Mouse (Mus musculus): ENCODE results near the gene Morn4.

The Morn4 gene

DNA sequence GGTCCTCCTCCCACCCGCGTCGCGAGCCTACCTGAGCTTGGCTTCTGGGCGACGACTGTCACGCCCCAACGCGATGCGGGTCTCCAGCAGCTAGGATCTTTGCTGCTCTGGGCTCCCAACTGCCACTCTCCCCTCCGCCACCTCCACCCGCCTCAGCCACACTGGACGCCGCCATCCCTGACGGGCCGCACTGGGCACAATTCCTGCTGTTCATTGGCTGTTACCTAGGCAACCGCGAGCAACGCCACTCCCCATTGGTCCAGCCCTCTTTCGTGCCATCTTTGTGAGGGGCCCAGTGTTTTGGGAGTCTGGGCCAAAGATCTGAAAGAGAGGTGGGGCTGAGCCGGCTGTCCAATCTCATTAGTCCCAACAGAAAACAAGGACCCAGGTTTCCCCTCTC is at the start of gene Morn4:
Gene Morn4 (minus strand): TSS at position 192 of the 400 bp plus-strand sequence.
- peak; percentile 88 to 90 for DNase-seq (ENCODE audit: low spot score in 2 of 2)

DNA sequence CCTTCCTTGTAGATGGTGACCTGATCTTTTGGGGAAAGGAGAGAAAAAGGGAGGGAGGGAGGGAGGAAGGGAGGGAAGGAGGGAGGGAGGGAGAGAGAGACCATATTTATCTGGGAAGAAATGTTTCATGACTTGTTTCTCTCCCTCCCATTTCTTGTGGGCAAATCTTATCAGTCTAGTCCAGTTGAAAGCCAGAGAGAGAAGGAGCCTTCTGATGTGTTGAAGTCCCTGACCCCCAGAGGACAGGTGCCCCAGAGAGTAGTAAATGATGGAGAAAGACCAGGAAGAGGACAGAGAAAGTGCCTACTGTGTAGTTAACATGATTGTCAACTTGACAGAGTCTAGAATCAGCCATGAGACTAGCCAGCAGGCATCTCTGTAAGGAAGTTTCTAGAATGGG is 48.9 kb upstream of the Morn4 start:
- no peak for DNase-seq (ENCODE audit: low spot score in 2 of 2)

DNA sequence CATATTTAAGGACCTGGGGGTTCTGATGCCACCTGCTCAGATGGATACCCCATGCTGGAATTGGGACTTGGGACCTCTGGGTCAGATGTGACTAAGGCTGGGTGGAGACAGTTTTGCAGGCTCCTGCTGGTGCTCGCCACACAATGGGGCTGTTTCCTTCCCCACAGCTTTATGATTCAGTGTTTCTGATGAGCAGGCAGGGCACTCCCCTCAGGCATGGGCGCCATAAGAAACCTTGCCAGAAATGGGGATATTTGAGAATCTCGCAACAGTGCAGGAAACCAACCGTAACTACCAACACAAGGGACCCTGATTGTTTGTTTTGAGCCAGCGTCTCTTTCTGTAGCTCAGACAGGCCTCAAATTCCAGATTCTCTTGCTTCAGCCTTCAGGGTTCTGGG is 44.9 kb upstream of the Morn4 start:
- DNase-seq (ENCODE audit: low spot score in 2 of 2), result no peak

DNA sequence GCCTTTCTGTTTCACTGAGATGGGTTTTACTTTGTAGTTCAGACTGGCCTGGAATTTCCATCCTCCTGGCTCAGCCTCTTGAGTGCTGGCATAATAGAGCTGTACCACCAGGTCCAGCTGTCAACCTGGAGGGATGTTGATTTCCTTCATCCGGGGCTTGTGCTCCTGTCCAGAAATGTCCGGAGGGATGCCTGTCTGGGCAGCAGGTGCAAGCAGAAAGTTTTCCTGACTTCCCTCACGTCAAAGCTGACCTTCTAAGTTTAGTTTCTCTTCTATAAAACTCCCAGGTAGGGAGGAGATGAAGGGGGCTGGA is 44.1 kb upstream of the Morn4 start:
- DNase-seq (ENCODE audit: low spot score in 2 of 2), result no peak

DNA sequence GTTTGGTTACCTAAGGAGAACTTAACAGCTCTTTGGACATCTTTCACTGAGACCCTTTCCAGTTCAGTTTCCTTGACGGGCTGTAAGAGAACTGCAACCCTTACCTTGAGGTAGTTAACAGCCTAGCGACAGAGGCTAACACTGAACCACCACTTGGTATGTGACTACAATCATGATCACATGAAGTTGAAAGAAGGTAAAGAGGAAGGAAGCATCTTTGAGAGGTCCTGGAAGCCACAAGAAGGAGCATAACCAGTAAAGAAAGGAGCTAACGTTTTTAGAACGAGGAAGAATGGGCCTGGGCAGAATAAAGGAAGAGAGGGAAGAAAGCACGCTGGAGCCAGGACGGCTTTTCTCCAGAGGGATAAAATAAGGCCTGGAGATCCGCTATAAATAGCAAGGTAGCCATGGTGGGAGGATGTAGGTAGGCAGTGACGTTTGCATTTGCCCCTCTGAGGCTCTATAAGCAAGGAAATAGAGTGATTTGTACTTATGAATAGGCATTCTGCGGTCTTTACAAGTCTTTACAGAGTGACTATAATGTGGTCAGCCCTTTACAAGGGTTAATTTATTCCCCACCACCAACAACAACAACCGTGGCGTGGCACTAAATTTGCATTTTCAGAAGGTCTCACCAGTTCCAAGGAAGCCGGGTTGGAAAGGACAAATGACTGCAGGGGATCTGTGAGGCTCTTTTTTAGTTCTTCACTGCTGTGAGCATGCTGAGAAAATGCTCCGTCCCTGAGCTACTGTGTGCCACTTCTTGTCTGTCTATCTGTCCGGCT is 43.5 kb upstream of the Morn4 start:
- no peak for DNase-seq (ENCODE audit: low spot score in 2 of 2)

DNA sequence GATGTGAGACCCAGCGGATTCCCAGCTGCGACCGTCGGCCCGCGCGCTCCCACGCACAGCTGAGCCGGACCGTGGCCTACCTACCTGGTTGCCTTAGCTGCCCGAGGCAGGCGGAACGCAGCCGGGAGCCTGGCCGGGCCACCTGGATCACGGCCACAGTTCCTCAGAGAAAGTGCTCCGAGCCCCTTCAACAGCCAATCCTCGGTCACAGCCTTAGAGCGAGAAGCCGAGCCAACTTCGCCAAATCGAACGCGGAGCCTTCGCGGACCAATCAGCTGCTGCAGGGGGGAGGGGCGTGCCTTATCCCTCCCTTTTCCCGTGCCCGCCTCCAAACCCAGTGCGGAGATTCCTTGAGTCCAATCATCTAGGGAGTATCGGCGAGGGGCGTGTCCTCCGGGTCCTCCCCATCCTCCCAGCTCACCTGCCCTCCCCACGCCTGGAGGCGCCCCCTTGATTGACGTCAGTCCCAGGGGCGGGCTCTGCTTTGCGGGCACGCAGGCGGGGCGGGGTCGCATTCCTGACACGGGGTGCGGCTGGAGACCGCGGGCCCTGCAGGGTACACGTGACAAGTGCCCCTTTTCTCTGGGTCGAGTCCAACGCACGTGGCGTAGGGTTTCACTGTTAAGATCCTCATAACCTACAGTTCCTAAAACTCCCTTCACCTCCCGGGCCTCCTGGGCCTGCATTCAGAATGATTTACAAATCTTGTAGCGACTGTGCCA is 42.8 kb upstream of the Morn4 start, which contains the start of gene Avpi1:
Gene Avpi1 (minus strand): TSS at position 273 of the 722 bp plus-strand sequence.
- peak; percentile 98 for DNase-seq (ENCODE audit: low spot score in 2 of 2)

DNA sequence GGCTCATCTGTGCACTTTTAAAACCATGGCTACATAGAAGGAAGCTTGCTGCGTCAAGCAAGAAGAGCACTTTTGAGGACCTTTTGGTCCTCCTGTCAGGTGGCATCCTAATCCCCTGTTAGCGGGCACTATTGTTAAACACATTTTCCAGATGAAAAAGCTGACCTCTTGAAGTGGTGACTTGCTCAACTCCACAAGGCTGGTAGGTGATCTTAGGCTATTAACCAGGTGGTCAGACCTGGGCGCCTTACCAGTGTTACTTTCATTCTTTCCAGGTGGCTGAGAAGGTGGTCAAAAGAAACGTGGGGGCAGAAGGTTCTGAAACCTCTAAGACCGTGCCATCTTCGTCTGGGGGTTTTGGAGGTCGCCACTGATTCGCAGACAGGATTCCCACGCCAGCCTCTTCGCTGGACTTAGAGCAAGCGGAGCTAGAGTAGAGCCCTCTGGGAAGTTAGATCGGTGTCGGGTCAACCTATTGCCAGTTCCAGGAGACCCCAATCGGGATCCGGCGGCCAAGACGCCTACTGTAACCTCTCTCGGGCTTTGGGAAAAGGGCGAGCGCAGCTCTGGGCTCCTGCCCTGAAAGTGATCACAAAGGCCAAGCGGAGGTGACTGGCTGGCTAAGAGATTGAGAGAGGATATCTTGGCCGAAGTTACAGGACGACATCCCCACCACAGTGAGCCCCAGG is 42.0 kb upstream of the Morn4 start:
- DNase-seq (ENCODE audit: low spot score in 2 of 2), result no peak

DNA sequence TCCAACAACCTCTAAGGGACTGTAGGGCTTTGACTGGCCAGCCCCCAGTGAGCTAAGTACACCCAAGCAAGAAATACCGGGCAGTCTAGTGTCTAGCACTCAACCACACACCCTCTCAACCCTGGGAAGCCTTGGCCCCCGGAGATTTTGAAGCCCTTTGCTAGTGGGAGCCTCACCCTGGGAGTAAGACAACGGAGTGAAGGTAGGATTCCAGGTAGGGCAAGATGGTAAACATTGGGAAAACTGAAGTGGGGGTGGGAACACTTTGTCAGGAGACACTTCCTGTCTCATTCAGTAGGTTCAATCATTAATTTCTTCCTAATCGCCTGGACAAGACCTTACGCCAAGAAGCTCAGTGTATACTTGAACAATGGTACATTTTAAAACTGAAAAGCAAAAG is 40.9 kb upstream of the Morn4 start:
- DNase-seq (ENCODE audit: low spot score in 2 of 2), result no peak

DNA sequence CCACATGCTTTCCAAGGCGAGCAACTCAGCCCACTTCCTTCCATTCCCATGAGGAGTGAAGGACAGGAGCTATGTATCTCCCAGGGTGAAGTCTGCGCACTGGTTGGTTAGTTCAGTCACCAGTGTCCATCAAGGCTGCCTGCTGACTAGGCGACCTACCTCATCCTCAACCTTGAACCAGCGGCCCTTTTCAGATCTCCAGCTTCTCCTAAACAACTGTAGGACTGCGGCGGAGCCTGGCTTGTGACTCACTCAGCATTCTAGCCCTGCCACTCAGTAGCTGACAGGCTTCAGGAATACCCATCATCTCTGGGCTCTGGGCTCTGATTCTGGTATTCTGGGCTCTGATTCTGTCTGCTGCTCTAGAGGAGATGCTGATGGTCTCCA is 40.1 kb upstream of the Morn4 start:
- DNase-seq (ENCODE audit: low spot score in 2 of 2), result no peak

DNA sequence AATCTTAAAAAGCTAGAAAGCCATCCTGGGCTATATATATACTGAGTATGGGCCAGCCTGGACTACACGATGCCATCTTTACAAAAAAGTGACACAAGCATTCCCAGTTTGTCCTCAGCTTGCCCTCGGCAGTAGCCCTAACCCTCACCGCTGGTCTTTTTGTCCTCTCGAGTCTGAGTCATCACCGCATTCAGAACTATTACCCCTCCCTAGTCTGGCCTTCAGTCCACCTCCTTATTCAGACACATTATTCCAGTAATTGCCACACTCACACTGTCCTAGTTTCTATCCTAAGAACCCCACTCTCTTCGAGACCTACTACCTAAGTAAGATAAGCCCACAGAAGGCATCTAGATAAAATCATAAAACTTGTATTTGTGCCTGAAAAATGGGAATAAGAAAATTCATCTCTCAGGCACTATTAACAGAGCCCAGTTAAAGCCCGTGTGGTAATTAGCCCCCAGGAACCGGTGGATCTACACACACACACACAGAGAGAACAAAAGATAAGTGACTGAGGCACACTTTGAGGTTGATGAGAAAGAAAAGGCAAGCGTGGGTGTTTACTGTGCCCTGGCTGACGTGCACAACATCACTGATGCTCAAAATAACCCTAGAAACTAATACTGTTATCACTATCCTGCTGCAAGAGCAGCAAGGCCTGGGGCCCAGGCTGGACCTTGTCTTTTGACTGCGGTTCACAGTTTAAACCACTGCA is 39.5 kb upstream of the Morn4 start:
- no peak for DNase-seq (ENCODE audit: low spot score in 2 of 2)

DNA sequence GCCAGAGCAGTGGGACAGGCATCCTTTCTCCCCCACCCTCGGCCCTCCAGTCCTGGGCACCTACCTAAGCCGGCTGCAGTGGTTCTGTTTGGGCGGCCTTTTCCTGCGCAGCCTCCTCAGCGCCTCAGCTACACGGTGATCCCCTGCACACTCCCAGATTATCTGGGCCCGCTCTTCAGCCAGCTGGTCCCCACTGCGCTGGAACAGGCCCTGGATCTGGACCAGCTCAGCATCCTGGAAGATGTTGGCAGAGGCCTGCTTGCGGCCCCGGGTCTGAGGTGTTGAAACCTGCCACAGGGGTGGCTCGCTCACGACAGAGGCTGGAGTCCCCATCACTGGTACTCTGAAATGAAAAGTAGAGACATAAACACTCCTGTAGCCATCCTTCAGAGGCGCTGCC is 38.5 kb upstream of the Morn4 start:
- no peak for DNase-seq (ENCODE audit: low spot score in 2 of 2)

DNA sequence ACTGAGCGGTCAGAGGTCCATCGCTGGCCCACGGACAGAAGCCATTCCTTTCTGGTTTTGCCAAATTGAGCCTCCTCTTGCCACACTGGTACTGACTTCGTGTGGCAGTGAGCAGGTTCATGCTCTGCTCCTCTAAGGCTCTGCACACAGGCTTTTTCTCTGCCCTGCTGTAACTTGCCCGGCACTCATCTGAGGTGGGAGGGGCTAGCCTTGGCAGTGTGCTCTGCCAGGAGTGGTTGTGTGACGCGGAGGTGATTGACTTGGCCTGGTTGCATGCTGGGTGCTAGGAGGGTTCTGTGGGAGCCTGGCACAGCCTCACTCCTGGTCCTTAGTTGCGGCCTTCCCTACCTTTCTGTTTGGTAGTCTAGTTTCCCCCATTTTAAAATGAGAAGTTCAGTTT is 34.3 kb upstream of the Morn4 start:
- no peak for DNase-seq (ENCODE audit: low spot score in 2 of 2)

DNA sequence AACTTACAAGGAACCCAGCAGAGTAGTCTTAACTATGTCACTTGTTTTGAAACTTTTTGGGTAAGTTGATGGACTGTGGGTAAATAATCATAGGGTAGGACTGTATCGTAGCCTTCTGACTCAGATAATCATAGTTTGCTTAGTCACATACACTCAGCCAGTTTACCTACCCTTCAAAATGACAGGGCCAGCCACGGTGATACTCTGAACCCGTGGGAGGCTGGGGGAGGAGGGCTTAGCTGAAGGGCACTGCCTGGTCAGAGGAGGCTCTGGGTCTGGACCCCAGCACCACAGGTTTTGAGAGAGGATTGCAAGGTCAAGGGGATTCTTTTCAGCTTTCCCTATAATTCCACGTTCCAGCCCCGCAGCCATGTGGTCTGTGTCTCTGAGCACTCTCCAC is 32.4 kb upstream of the Morn4 start:
- DNase-seq (ENCODE audit: low spot score in 2 of 2), result no peak

DNA sequence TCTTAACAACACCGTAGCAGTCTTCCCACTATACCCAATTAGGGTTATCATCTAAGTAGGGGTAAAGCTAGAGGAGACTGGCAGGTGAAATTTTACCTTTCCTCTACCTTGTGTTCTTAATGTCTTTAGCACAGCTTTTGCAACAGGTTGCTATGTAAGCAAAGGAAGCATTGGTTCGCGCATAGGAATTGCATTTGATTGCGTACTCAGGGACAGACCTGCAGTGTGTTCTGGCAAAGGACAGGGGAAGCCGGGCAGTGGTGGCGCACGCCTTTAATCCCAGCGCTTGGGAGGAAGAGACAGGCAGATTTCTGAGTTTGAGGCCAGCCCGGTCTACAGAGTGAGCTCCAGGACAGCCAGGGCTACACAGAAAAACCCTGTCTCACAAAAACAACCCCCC is 32.0 kb upstream of the Morn4 start:
- DNase-seq (ENCODE audit: low spot score in 2 of 2), result no peak

DNA sequence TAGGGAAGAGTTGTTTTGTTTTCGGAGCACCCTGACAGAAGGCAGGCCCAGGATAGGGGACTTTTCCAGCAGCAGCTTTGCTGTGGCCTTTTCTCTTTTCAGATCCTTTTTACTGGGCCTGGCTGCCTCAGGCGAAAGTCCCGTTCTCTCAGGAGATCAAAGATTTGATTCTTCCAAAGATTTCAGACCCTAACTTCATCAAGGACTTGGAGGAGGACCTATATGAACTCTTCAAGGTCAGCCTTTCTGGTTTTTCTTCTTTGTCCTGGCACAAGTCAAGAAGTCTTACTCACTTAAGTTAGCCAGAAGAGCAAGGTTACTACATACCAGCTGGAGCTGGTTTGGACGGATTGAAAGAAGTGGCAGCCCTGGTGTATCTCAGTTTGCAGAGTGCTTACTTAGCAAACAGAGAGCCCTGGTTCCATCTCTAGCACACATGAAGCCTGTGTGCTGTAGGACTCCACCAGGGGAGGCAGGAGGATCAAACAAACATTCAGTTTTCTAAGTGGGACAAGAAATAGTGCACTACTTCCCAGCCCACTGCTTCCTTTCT is 29.7 kb upstream of the Morn4 start:
- DNase-seq (ENCODE audit: low spot score in 2 of 2), result no peak

DNA sequence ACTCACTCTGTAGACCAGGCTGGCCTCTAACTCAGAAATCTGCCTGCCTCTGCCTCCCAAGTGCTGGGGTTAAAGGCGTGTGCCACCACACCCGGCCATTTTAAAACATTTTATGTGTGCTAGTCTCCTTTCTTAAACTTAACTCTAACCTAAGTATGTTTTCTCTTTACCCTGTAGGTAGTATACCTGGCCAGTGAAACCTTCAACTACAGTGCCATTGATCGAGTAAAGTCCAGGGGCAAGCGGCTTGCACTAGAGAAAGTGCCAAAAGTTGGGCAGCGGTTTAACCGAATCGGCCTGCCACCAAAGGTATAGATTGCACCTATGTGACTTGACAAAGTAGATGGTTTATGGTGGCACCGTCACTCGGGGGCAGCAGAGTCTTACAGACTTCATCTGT is 18.5 kb upstream of the Morn4 start:
- DNase-seq (ENCODE audit: low spot score in 2 of 2), result no peak

DNA sequence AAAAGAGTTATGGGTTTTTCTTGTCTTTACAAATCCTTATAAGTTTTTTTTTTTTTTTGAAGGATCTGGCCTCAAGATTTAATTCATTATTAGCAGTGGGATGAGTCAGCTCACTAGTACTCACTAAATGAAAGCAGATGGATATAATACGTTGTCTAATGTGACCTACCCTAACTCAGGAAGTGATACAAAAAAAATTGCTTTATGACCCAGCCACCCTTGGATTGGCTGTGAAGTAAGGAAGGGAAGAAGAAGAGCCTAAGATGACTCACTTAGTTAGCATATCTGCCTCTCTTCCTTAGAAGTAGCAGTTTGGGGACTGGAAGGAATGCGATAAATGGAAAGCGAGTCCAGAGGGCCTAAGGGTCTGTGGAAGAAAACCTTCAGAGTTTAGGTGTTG is 13.2 kb upstream of the Morn4 start:
- DNase-seq (ENCODE audit: low spot score in 2 of 2), result no peak

DNA sequence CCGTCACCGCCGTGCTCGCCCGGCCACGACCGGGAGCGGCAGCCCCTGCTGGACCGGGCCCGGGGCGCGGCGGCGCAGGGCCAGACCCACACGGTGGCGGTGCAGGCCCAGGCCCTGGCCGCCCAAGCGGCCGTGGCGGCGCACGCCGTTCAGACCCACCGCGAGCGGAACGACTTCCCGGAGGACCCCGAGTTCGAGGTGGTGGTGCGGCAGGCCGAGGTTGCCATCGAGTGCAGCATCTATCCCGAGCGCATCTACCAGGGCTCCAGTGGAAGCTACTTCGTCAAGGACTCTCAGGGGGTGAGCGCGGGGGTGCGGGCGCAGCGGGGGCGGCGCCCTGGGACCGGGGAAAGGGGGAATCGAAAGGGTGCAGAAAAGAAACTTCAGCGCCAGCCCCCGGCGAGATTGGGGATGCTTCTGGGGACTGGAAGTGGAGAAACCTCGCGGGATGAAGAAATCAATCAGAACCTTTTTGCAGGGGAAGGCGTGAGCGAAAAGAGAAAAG is 4.5 kb upstream of the Morn4 start:
- no peak for DNase-seq (ENCODE audit: low spot score in 2 of 2)

DNA sequence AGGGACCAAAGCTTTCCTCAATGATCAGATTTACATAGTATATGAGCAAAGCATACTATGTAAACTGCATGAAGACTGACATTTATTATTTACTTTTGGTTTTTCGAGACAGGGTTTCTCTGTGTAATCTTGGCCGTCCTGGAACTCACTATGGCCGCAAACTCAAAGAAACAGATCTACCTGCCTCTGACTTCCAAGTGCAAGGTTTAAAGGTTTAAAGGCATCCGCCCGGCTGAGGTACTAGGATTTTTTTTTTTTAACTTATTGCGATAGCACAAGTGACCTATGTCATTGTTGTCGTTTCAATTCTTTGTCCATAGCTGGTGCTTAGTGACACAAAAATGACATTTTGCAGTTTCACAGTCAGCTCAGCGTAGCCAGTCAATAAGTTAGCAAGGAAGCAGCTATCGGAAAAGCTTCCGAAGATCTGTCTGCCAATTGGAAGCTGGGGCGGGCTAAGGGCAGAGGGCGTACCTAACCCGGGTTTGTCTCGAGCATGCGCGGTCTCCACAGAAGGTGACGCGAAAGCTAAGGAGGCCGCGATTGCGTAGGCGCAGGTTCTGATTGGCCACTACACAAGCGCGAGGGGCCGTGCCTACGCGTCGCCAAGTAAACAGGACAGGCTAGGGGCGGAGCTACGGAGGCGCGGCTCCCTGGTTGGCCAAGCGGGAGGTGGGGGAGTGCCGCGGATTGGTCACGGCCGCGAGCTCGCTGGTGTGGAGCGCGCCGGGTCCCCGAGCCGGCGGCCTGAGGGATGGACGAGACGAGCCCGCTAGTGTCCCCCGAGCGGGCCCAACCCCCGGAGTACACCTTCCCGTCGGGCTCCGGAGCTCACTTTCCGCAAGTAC is 3.8 kb upstream of the Morn4 start, which contains the start of gene Pi4k2a:
Gene Pi4k2a (plus strand): TSS at position 723 of the 848 bp plus-strand sequence.
- DNase-seq (ENCODE audit: low spot score in 2 of 2), result peak; percentile 99

DNA sequence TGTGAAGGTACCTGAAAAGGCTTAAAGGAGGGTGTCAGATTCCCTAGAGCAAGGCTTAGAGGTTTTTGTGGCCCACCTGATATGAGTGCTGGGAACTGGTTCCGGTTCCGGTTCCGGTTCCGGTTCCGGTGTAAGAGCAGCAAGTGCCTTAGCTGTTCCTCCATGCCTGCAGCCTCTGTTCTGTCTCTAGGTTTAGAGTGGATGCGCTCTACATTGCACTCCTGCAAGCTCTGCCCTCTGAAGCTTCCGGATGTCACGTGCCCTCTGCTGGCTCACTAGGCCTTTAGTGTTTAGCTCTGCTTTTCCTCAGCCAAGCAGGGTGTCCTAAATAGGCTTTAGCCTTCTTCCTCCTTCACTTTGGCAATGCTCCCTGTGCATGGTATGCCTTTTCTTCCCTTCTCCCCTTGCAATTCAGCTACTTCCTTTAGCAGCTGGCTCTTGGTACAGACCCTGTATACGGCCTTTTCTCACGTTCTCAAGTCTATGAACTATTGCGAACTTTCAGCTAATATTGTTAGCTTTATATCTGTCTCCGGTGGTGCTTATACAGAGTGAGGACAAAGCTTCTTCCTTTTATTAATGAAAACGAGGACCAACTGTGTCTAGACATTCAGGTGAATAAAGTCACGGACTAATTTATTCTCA is 3.1 kb upstream of the Morn4 start:
- DNase-seq (ENCODE audit: low spot score in 2 of 2), result peak; percentile 36 to 54

Data from frontal cortex, postnatal 14 days (tissue).